Mouse (Mus musculus): ENCODE measurements around the gene Smurf1. TPM values are rescaled to one million over a fixed set of nuclear protein-coding genes. Genes with fewer than 3 reads are reported as not detected.

The Smurf1 gene
- polyA plus RNA-seq, 1 experiment from 2014 or later: 18.3 TPM

GRCm38 (mm10) chr5:144858527-144858926 lies 107.1 kb downstream of the Smurf1 start:
- Histone ChIP-seq H3K36me3 (peaks cover 74% of the 10 kb centered on the region), H3K9me3 (peaks cover 9% of the 10 kb centered on the region; the same call in 1 of the 2 replicates)
- 94% methylated on average over 15 of the region's 15 CpGs for WGBS

GRCm38 (mm10) chr5:144855936-144856335 lies 109.7 kb downstream of the Smurf1 start:
- peaks cover 5% of the 10 kb centered on the region; the same call in 1 of the 2 replicates for H3K9me3 ChIP-seq
- ATAC-seq (ENCODE audit: insufficient number of reproducible peaks, low FRiP score, low TSS enrichment, low read depth): no peak
- H3K36me3 ChIP-seq: peaks cover 95% of the 10 kb centered on the region
- no peak overlapping the region for H3K4me3 ChIP-seq
- no peaks in the 10 kb centered on the region for H3K4me1 ChIP-seq
- H3K9ac ChIP-seq: no peak overlapping the region
- H3K27me3 ChIP-seq: no peaks in the 10 kb centered on the region
- WGBS: 86% methylated on average over 6 of the region's 6 CpGs
- no peak overlapping the region for H3K4me2 ChIP-seq
- no peak overlapping the region for H3K27ac ChIP-seq

More at GRCm38 (mm10) chr5:144858527-144858926, 107.1 kb downstream of the Smurf1 start:
- no peak overlapping the region for H3K4me3 ChIP-seq
- ATAC-seq (ENCODE audit: insufficient number of reproducible peaks, low FRiP score, low TSS enrichment, low read depth): no peak
- H3K9ac ChIP-seq: no peak overlapping the region
- H3K4me1 ChIP-seq: no peaks in the 10 kb centered on the region
- no peaks in the 10 kb centered on the region for H3K27me3 ChIP-seq
- H3K27ac ChIP-seq: no peak overlapping the region
- no peak overlapping the region for H3K4me2 ChIP-seq

GRCm38 (mm10) chr5:144853931-144854330 lies 111.7 kb downstream of the Smurf1 start:
- Histone ChIP-seq H3K4me3 (no peak overlapping the region), H3K9me3 (no peaks in the 10 kb centered on the region), H3K27ac (no peak overlapping the region), H3K36me3 (peaks cover 96% of the 10 kb centered on the region), H3K27me3 (no peaks in the 10 kb centered on the region), H3K4me1 (no peaks in the 10 kb centered on the region), H3K9ac (no peak overlapping the region), H3K4me2 (no peak overlapping the region)
- ATAC-seq (ENCODE audit: insufficient number of reproducible peaks, low FRiP score, low TSS enrichment, low read depth): no peak
- 88% methylated on average over 5 of the region's 5 CpGs for WGBS

GRCm38 (mm10) chr5:144851820-144852219 lies 113.8 kb downstream of the Smurf1 start:
- 93% methylated on average over 3 of the region's 3 CpGs for WGBS

GRCm38 (mm10) chr5:144849932-144850331 lies 115.7 kb downstream of the Smurf1 start:
- Histone ChIP-seq H3K36me3 (peaks cover 100% of the 10 kb centered on the region), H3K27ac (no peak overlapping the region), H3K4me3 (no peak overlapping the region), H3K4me1 (no peaks in the 10 kb centered on the region), H3K9me3 (no peaks in the 10 kb centered on the region), H3K9ac (no peak overlapping the region), H3K27me3 (no peaks in the 10 kb centered on the region), H3K4me2 (no peak overlapping the region)
- WGBS: 91% methylated on average over 10 of the region's 10 CpGs
- no peak for ATAC-seq (ENCODE audit: insufficient number of reproducible peaks, low FRiP score, low TSS enrichment, low read depth)

More at GRCm38 (mm10) chr5:144851820-144852219, 113.8 kb downstream of the Smurf1 start:
- no peaks in the 10 kb centered on the region for H3K27me3 ChIP-seq
- no peak overlapping the region for H3K27ac ChIP-seq
- H3K4me2 ChIP-seq: no peak overlapping the region
- no peaks in the 10 kb centered on the region for H3K4me1 ChIP-seq
- no peak for ATAC-seq (ENCODE audit: insufficient number of reproducible peaks, low FRiP score, low TSS enrichment, low read depth)
- no peak overlapping the region for H3K9ac ChIP-seq
- H3K36me3 ChIP-seq: peaks cover 98% of the 10 kb centered on the region
- H3K4me3 ChIP-seq: no peak overlapping the region
- H3K9me3 ChIP-seq: no peaks in the 10 kb centered on the region

GRCm38 (mm10) chr5:144848735-144849134 lies 116.9 kb downstream of the Smurf1 start:
- 72% methylated on average over 5 of the region's 5 CpGs for WGBS
- Histone ChIP-seq H3K4me3 (no peak overlapping the region), H3K27me3 (no peaks in the 10 kb centered on the region), H3K4me1 (no peaks in the 10 kb centered on the region), H3K9me3 (no peaks in the 10 kb centered on the region), H3K36me3 (peaks cover 99% of the 10 kb centered on the region), H3K4me2 (no peak overlapping the region), H3K9ac (no peak overlapping the region), H3K27ac (no peak overlapping the region)
- no peak for ATAC-seq (ENCODE audit: insufficient number of reproducible peaks, low FRiP score, low TSS enrichment, low read depth)

GRCm38 (mm10) chr5:144845352-144845751 lies 120.3 kb downstream of the Smurf1 start:
- peaks cover 99% of the 10 kb centered on the region for H3K36me3 ChIP-seq
- ATAC-seq (ENCODE audit: insufficient number of reproducible peaks, low FRiP score, low TSS enrichment, low read depth): no peak
- H3K9me3 ChIP-seq: no peaks in the 10 kb centered on the region
- no peak overlapping the region for H3K4me2 ChIP-seq
- no peak overlapping the region for H3K27ac ChIP-seq
- H3K4me1 ChIP-seq: no peaks in the 10 kb centered on the region
- WGBS: 94% methylated on average over 20 of the region's 20 CpGs
- H3K4me3 ChIP-seq: no peak overlapping the region
- H3K27me3 ChIP-seq: no peaks in the 10 kb centered on the region
- H3K9ac ChIP-seq: no peak overlapping the region

- Histone ChIP-seq H3K27me3 (no peaks in the 10 kb centered on the region), H3K36me3 (peaks cover 99% of the 10 kb centered on the region), H3K9me3 (no peaks in the 10 kb centered on the region), H3K4me2 (no peak overlapping the region), H3K27ac (no peak overlapping the region), H3K4me3 (no peak overlapping the region), H3K4me1 (no peaks in the 10 kb centered on the region), H3K9ac (no peak overlapping the region)
- WGBS: 93% methylated on average over 3 of the region's 3 CpGs
- no peak for ATAC-seq (ENCODE audit: insufficient number of reproducible peaks, low FRiP score, low TSS enrichment, low read depth)
These were observed 129.5 kb downstream of the Smurf1 start for GRCm38 (mm10) chr5:144836100-144836499.

GRCm38 (mm10) chr5:144831840-144832469 lies 133.7 kb downstream of the Smurf1 start:
- ATAC-seq (ENCODE audit: insufficient number of reproducible peaks, low FRiP score, low TSS enrichment, low read depth): no peak
- WGBS: 81% methylated on average over 9 of the region's 9 CpGs
- Histone ChIP-seq H3K27ac (0 out of 2 replicates have a peak overlapping the region, but pooled peaks have one; percentile 11), H3K4me3 (no peak overlapping the region), H3K27me3 (no peaks in the 10 kb centered on the region), H3K36me3 (peaks cover 100% of the 10 kb centered on the region), H3K4me1 (no peaks in the 10 kb centered on the region), H3K4me2 (no peak overlapping the region), H3K9ac (no peak overlapping the region), H3K9me3 (no peaks in the 10 kb centered on the region)

- ATAC-seq (ENCODE audit: insufficient number of reproducible peaks, low FRiP score, low TSS enrichment, low read depth): no peak
- Histone ChIP-seq H3K4me2 (no peak overlapping the region), H3K36me3 (peaks cover 100% of the 10 kb centered on the region), H3K9ac (no peak overlapping the region), H3K4me1 (no peaks in the 10 kb centered on the region), H3K27ac (no peak overlapping the region), H3K27me3 (no peaks in the 10 kb centered on the region), H3K9me3 (no peaks in the 10 kb centered on the region), H3K4me3 (no peak overlapping the region)
- 97% methylated on average over 4 of the region's 4 CpGs for WGBS
These were observed 136.0 kb downstream of the Smurf1 start for GRCm38 (mm10) chr5:144829631-144830030.

GRCm38 (mm10) chr5:144828365-144829102 lies 137.1 kb downstream of the Smurf1 start:
- Histone ChIP-seq H3K4me3 (no peak overlapping the region), H3K9me3 (no peaks in the 10 kb centered on the region), H3K27ac (no peak overlapping the region), H3K36me3 (peaks cover 100% of the 10 kb centered on the region), H3K9ac (no peak overlapping the region), H3K4me2 (no peak overlapping the region), H3K4me1 (no peaks in the 10 kb centered on the region), H3K27me3 (no peaks in the 10 kb centered on the region)
- no peak for ATAC-seq (ENCODE audit: insufficient number of reproducible peaks, low FRiP score, low TSS enrichment, low read depth)
- 91% methylated on average over 20 of the region's 20 CpGs for WGBS

All from limb, embryonic 15.5 days (tissue).